Mouse (Mus musculus) MEL (cell line): ENCODE results near the gene Tbc1d2. TPM values are rescaled to one million over a fixed set of nuclear protein-coding genes. Genes with fewer than 3 reads are reported as not detected.
A peak's percentile ranks its signal among the peaks of the same experiment; 100 is the strongest.

Experiments used
- DNase-seq: peaks from one replicate; pipeline ENCODE4 v3.0.0; 2011; ENCODE audit warnings: low read depth, low spot score
- H3K27ac ChIP-seq: 2 replicates; pipeline ENCODE4 v1.5.1; 2012; ENCODE audit warnings: low read depth, mild to moderate bottlenecking, control low read depth, low read length, moderate library complexity; ENCODE audit not compliant: control insufficient read depth
- H3K27me3 ChIP-seq, 2 experiments: fragments of 150-350 bp in 1 of 2; sonication (generic) in 1 of 2; 2 replicates each; pipeline ENCODE4 v1.6.1; 2012; ENCODE audit warnings: low read length in 2 of 2, mild to moderate bottlenecking in 2 of 2, improper control_type of control experiment in 1 of 2, moderate library complexity in 1 of 2; ENCODE audit not compliant: insufficient read depth in 2 of 2, control insufficient read depth in 1 of 2
- H3K36me3 ChIP-seq, 2 experiments: 2 replicates each; pipeline ENCODE4 v1.6.1; 2012 to 2014; ENCODE audit warnings: low read length in 2 of 2, improper control_type of control experiment in 1 of 2, inconsistent platforms in 1 of 2, mild to moderate bottlenecking in 1 of 2; ENCODE audit not compliant: insufficient read depth in 2 of 2, control insufficient read depth in 1 of 2
- H3K4me1 ChIP-seq, 2 experiments: fragments of 150-350 bp in 1 of 2; sonication (generic) in 1 of 2; 2 replicates each; pipeline ENCODE4 v1.6.1; 2012; ENCODE audit warnings: low read length in 2 of 2, improper control_type of control experiment in 1 of 2, mild to moderate bottlenecking in 1 of 2; ENCODE audit not compliant: insufficient read depth in 2 of 2, control insufficient read depth in 1 of 2
- H3K4me3 ChIP-seq, 2 experiments: fragments of 150-350 bp in 1 of 2; sonication (generic) in 1 of 2; 2 replicates each; pipeline ENCODE4 v1.5.1; 2012; ENCODE audit warnings: low read depth in 2 of 2, low read length in 2 of 2, mild to moderate bottlenecking in 2 of 2, moderate library complexity in 2 of 2, control low read depth in 1 of 2, improper control_type of control experiment in 1 of 2; ENCODE audit not compliant: control insufficient read depth in 1 of 2, insufficient read depth in 1 of 2
- H3K79me2 ChIP-seq: 2 replicates; pipeline ENCODE4 v1.6.1; 2012; ENCODE audit warnings: mild to moderate bottlenecking, low read length, moderate library complexity; ENCODE audit not compliant: control insufficient read depth, poor library complexity, insufficient read depth
- H3K9ac ChIP-seq: 2 replicates; pipeline ENCODE4 v1.6.1; 2012; ENCODE audit warnings: low read depth, mild to moderate bottlenecking, control low read depth, low read length, moderate library complexity; ENCODE audit not compliant: control insufficient read depth, poor library complexity, severe bottlenecking
- H3K9me3 ChIP-seq: fragments of 150-350 bp; sonication (generic); replicated peaks from 2 replicates; pipeline ENCODE4 v1.6.1; 2012; ENCODE audit warnings: mild to moderate bottlenecking, low read length, improper control_type of control experiment, moderate library complexity; ENCODE audit not compliant: insufficient read depth
- BHLHE40 ChIP-seq: IDR thresholded peaks from 2 replicates; pipeline ENCODE4 v1.6.1; 2012; ENCODE audit warnings: low read depth, mild to moderate bottlenecking, inconsistent platforms, low read length, improper control_type of control experiment, borderline replicate concordance
- CHD1 ChIP-seq: IDR thresholded peaks from 2 replicates; pipeline ENCODE4 v1.6.1; 2012; ENCODE audit warnings: low read depth, mild to moderate bottlenecking, inconsistent platforms, low read length, improper control_type of control experiment
- CHD2 ChIP-seq: IDR thresholded peaks from 2 replicates; pipeline ENCODE4 v1.6.1; 2011; ENCODE audit warnings: low read length, improper control_type of control experiment
- E2F4 ChIP-seq: IDR thresholded peaks from 2 replicates; pipeline ENCODE4 v1.6.1; 2011; ENCODE audit warnings: low read depth, low read length, improper control_type of control experiment, borderline replicate concordance
- ELF1 ChIP-seq: IDR thresholded peaks from 2 replicates; pipeline ENCODE4 v1.6.1; 2014; ENCODE audit warnings: low read depth, mild to moderate bottlenecking, inconsistent platforms, low read length, improper control_type of control experiment, moderate library complexity
- EP300 ChIP-seq, 2 experiments: IDR thresholded peaks; 2 replicates each; pipeline ENCODE4 v1.6.1; 2011; ENCODE audit warnings: improper control_type of control experiment in 2 of 2, low read length in 2 of 2, low read depth in 1 of 2, mild to moderate bottlenecking in 1 of 2
- ETS1 ChIP-seq: IDR thresholded peaks from 2 replicates; pipeline ENCODE4 v1.6.1; 2012; ENCODE audit warnings: low read depth, mild to moderate bottlenecking, inconsistent platforms, low read length, improper control_type of control experiment, moderate library complexity
- GABPA ChIP-seq: IDR thresholded peaks from 2 replicates; pipeline ENCODE4 v1.6.1; 2012; ENCODE audit warnings: low read depth, mild to moderate bottlenecking, inconsistent platforms, low read length, improper control_type of control experiment, moderate library complexity
- GATA1 ChIP-seq: IDR thresholded peaks from 2 replicates; pipeline ENCODE4 v1.6.1; 2011; ENCODE audit warnings: low read depth, low read length, improper control_type of control experiment
- HCFC1 ChIP-seq: IDR thresholded peaks from 2 replicates; pipeline ENCODE4 v1.6.1; 2012; ENCODE audit warnings: low read depth, mild to moderate bottlenecking, inconsistent platforms, low read length, improper control_type of control experiment, moderate library complexity
- JUND ChIP-seq: IDR thresholded peaks from 2 replicates; pipeline ENCODE4 v1.6.1; 2011; ENCODE audit warnings: low read depth, mild to moderate bottlenecking, improper control_type of control experiment, low read length
- KAT2A ChIP-seq: conservative IDR thresholded peaks from 2 replicates; pipeline ENCODE4 v1.6.1; 2012; ENCODE audit warnings: low read depth, low read length, improper control_type of control experiment, inconsistent platforms
- MAFK ChIP-seq: IDR thresholded peaks from 2 replicates; pipeline ENCODE4 v1.6.1; 2011; ENCODE audit warnings: low read depth, mild to moderate bottlenecking, low read length, improper control_type of control experiment, borderline replicate concordance
- MYB ChIP-seq: IDR thresholded peaks from 2 replicates; pipeline ENCODE4 v1.6.1; 2011; ENCODE audit warnings: mild to moderate bottlenecking, low read depth, low read length, improper control_type of control experiment
- MYC ChIP-seq: IDR thresholded peaks from 2 replicates; pipeline ENCODE4 v1.6.1; 2011; ENCODE audit warnings: low read depth, mild to moderate bottlenecking, low read length, improper control_type of control experiment, moderate library complexity
- NELFE ChIP-seq: IDR thresholded peaks from 2 replicates; pipeline ENCODE4 v1.6.1; 2011; ENCODE audit warnings: low read depth, low read length, improper control_type of control experiment
- NRF1 ChIP-seq: IDR thresholded peaks from 2 replicates; pipeline ENCODE4 v1.6.1; 2014; ENCODE audit warnings: low read depth, mild to moderate bottlenecking, inconsistent platforms, low read length, improper control_type of control experiment, moderate library complexity; ENCODE audit not compliant: poor library complexity, insufficient read depth, severe bottlenecking
- POLR2A ChIP-seq, 2 experiments: IDR thresholded peaks; 2 replicates each; pipeline ENCODE4 v1.6.1; 2011 to 2012; ENCODE audit warnings: low read length in 2 of 2, mild to moderate bottlenecking in 2 of 2, control low read depth in 1 of 2, improper control_type of control experiment in 1 of 2, low read depth in 1 of 2, moderate library complexity in 1 of 2; ENCODE audit not compliant: control insufficient read depth in 1 of 2, insufficient read depth in 1 of 2, poor library complexity in 1 of 2
- POLR2AphosphoS2 ChIP-seq: IDR thresholded peaks from 2 replicates; pipeline ENCODE4 v1.6.1; 2011; ENCODE audit warnings: low read length, improper control_type of control experiment
- RCOR1 ChIP-seq: IDR thresholded peaks from 2 replicates; pipeline ENCODE4 v1.6.1; 2012; ENCODE audit warnings: low read depth, mild to moderate bottlenecking, inconsistent platforms, low read length, improper control_type of control experiment
- SMC3 ChIP-seq: IDR thresholded peaks from 2 replicates; pipeline ENCODE4 v1.6.1; 2011; ENCODE audit warnings: low read depth, low read length, improper control_type of control experiment
- TAL1 ChIP-seq: IDR thresholded peaks from 2 replicates; pipeline ENCODE4 v1.6.1; 2012; ENCODE audit warnings: mild to moderate bottlenecking, inconsistent platforms, low read length, moderate library complexity, mixed read lengths
- TCF12 ChIP-seq: IDR thresholded peaks from 2 replicates; pipeline ENCODE4 v1.6.1; 2014; ENCODE audit warnings: low read depth, mild to moderate bottlenecking, inconsistent platforms, low read length, improper control_type of control experiment, moderate library complexity
- UBTF ChIP-seq: IDR thresholded peaks from 2 replicates; pipeline ENCODE4 v1.6.1; 2012; ENCODE audit warnings: low read depth, mild to moderate bottlenecking, inconsistent platforms, low read length, improper control_type of control experiment, moderate library complexity, borderline replicate concordance; ENCODE audit not compliant: insufficient read depth
- USF1 ChIP-seq: IDR thresholded peaks from 2 replicates; pipeline ENCODE4 v1.6.1; 2014; ENCODE audit warnings: low read depth, mild to moderate bottlenecking, inconsistent platforms, low read length, improper control_type of control experiment, moderate library complexity
- USF2 ChIP-seq, 2 experiments: IDR thresholded peaks; 2 replicates each; pipeline ENCODE4 v1.6.1; 2011 to 2012; ENCODE audit warnings: improper control_type of control experiment in 2 of 2, low read length in 2 of 2, borderline replicate concordance in 1 of 2, inconsistent platforms in 1 of 2, low read depth in 1 of 2, mild to moderate bottlenecking in 1 of 2; ENCODE audit not compliant: insufficient read depth in 1 of 2
- ZKSCAN1 ChIP-seq: IDR thresholded peaks from 2 replicates; pipeline ENCODE4 v1.6.1; 2012; ENCODE audit warnings: low read depth, mild to moderate bottlenecking, inconsistent platforms, low read length, improper control_type of control experiment, moderate library complexity
- ZMIZ1 ChIP-seq: IDR thresholded peaks from 2 replicates; pipeline ENCODE4 v1.6.1; 2012; ENCODE audit warnings: low read depth, mild to moderate bottlenecking, inconsistent platforms, low read length, improper control_type of control experiment, moderate library complexity
- polyA plus RNA-seq, 2 experiments: library from polyadenylated mRNA; stranded (reverse) in 1 of 2; unstranded in 1 of 2; fragments of >175 nt in 1 of 2; fragments of >200 nt in 1 of 2; gene quantifications; 2 replicates each; pipeline versions ENCODE4 v1.2.1 to v1.2.4; 2012; ENCODE audit warnings: low replicate concordance in 2 of 2, low read depth in 1 of 2; ENCODE audit not compliant: insufficient read length in 2 of 2, insufficient read depth in 1 of 2, missing spikeins in 1 of 2
- total RNA-seq: library from RNA; depleted of rRNA; stranded (reverse); fragments of 300-350 nt; gene quantifications from 2 replicates; pipeline ENCODE4 v1.2.3, GENCODE M21; 2012

The Tbc1d2 gene
- total and polyA plus RNA-seq, 3 experiments: 0.19 to 0.36 TPM; not detected in 1

GRCm38 (mm10) chr4:46574841-46575240 lies 75.2 kb downstream of the Tbc1d2 start:
- Histone ChIP-seq H3K27me3 (peaks cover 0 to 2% of the 10 kb centered on the region in 2 experiments; a peak in 1 of 4 replicates), H3K27ac (peak overlapping the region; percentile 44), H3K4me1 (peaks cover 3 to 17% of the 10 kb centered on the region in 2 experiments; a peak in 3 of 4 replicates), H3K4me3 (no peak overlapping the region; a peak in 1 of 4 replicates), H3K9ac (peak overlapping the region; percentile 10; the same call in 1 of the 2 replicates), H3K36me3 (peaks cover 0 to 14% of the 10 kb centered on the region in 2 experiments; a peak in 2 of 4 replicates), H3K9me3 (no peaks in the 10 kb centered on the region), H3K79me2 (no peaks in the 10 kb centered on the region)
- DNase-seq: no peak
- no peak for TF ChIP-seq RCOR1
- TF ChIP-seq TCF12: no peak
- no peak for TF ChIP-seq ZMIZ1
- TF ChIP-seq POLR2AphosphoS2: no peak
- TF ChIP-seq ETS1: no peak
- no peak for TF ChIP-seq ZKSCAN1
- no peak for TF ChIP-seq POLR2A (IDR thresholded peaks at IDR 0.05; ENCODE audit: control insufficient read depth in 1 of 2, insufficient read depth in 1 of 2, low read depth in 1 of 2, low read length in 2 of 2, poor library complexity in 1 of 2)
- no peak for TF ChIP-seq GABPA
- TF ChIP-seq KAT2A: no peak
- no peak for TF ChIP-seq TAL1
- no peak for TF ChIP-seq NRF1
- no peak for TF ChIP-seq USF2 (IDR thresholded peaks at IDR 0.05; ENCODE audit: borderline replicate concordance in 1 of 2, insufficient read depth in 1 of 2, low read depth in 1 of 2, low read length in 2 of 2)
- no peak for TF ChIP-seq GATA1
- no peak for TF ChIP-seq HCFC1
- no peak for TF ChIP-seq SMC3
- no peak for TF ChIP-seq E2F4
- no peak for TF ChIP-seq BHLHE40
- no peak for TF ChIP-seq ELF1
- no peak for TF ChIP-seq UBTF

DNA sequence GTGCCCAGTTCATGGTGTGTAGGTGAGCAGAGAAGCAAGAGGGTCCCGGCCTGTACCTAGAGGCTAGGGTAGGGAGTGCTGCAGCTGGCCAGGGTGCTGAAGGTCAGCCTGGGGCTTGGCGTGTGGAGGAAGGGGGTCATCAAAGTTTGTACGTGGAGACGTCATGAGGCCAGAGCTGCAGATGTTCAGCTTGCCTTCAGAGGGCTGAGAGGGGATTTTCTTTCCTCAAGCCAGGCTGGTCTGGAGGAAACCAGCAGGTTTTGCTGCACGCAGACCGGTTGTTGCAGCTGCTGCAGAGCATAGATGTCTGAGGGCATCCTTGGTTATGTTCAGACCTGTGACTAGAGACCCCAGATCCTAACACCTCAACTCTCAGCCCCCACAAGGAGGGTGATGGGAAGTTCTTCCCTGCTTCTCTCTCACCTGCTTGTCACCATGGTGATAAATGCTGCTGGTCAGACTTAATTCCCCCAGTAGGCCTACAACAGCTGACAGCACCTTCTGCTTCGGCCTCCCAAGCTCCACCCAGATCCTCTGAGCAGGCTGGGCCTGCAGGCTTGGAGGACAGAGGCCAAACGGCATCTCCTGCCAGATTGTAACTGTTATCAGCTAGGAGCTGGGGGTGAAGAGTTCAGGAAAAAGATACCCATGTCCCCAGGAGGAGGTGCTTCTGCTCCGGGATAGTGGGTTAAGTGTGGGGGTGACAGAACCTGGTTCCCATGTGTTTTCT lies 75.8 kb downstream of the Tbc1d2 start:
- H3K79me2 ChIP-seq: no peaks in the 10 kb centered on the region
- no peak for DNase-seq
- H3K4me1 ChIP-seq: peaks cover 3 to 17% of the 10 kb centered on the region in 2 experiments; a peak in 3 of 4 replicates
- H3K9ac ChIP-seq: peak overlapping the region; percentile 10; the same call in 1 of the 2 replicates
- H3K9me3 ChIP-seq: no peaks in the 10 kb centered on the region
- no peak overlapping the region for H3K4me3 ChIP-seq
- H3K36me3 ChIP-seq: peaks cover 0 to 14% of the 10 kb centered on the region in 2 experiments; a peak in 2 of 4 replicates
- H3K27me3 ChIP-seq: peaks cover 0 to 2% of the 10 kb centered on the region in 2 experiments; a peak in 1 of 4 replicates
- peak overlapping the region; percentile 44; the same call in 1 of the 2 replicates for H3K27ac ChIP-seq
- TF ChIP-seq CHD2 (no peak), MYB (no peak), ETS1 (0 out of 2 replicates have a peak, but pooled peaks have one; percentile 27), MYC (no peak), ZKSCAN1 (no peak), SMC3 (no peak), NELFE (no peak), HCFC1 (no peak), USF1 (no peak), JUND (no peak), POLR2AphosphoS2 (no peak), ELF1 (no peak), GATA1 (0 out of 2 replicates have a peak, but pooled peaks have one; percentile 35), UBTF (no peak), CHD1 (no peak), MAFK (no peak), POLR2A (IDR thresholded peaks at IDR 0.05; ENCODE audit: control insufficient read depth in 1 of 2, insufficient read depth in 1 of 2, low read depth in 1 of 2, low read length in 2 of 2, poor library complexity in 1 of 2) (no peak), EP300 (IDR thresholded peaks at IDR 0.05; ENCODE audit: low read depth in 1 of 2, low read length in 2 of 2) (peak in 1 of 2 experiments; percentile 36; a peak in 2 of 4 replicates)
